ENCODE assay signal across 15 mouse cellular contexts in the genomic region with DNA sequence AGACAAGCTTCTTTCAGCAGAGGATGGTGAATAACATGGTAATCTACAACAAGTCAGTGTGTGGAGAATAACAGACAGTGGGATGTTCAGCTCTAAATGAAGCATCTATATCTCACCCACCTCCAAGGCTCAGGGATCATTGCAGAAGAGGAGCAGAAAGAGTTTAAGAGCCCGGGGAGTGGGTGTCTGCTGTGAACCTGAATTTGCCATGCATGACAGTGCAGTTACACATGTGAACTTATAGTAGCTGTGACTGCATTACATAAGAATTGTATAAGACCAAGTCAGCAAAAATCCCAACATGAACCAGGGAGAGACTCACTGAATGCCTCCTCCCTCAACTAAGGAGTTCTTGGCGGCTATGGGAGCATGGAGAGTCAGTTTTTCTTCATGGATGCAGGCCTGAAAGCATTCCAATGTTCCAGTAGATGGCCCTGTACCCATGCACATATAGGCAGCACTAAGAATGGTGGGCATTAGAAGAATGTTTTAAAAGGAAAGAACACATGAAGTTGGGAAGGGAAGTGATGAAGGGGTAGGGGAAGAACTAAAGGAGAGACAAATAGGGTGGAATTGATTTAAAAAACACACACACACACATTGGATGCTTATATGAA.
DNase-seq lines count a peak whose midpoint lies in the region; ATAC-seq and TF ChIP-seq lines count a peak whose summit lies in the region.
"Had no signal": no experiment of that assay in that cellular context is flagged by ENCODE, and none has a peak within 500 bp of the region (broad histone marks: within the 10 kb centered on the region; RNA-seq: fewer than 3 reads in every experiment).

No protein-coding gene starts in this region.

- H3K27ac ChIP-seq in hindbrain, embryonic 13.5 days = peak overlapping the region; percentile 65; the same call in 1 of the 2 replicates
- no peak overlapping the region for H3K27ac ChIP-seq in hindbrain, embryonic 14.5 days
- H3K27ac ChIP-seq in left cerebral cortex, adult 2 months = peak overlapping the region; percentile 72
- H3K27ac ChIP-seq: embryonic facial prominence, embryonic 13.5 days; limb, embryonic 12.5 days; liver, embryonic 12.5 days had no signal

- TF ChIP-seq POLR2A in brain, embryonic 14.5 days (IDR thresholded peaks at IDR 0.05; ENCODE audit: borderline replicate concordance, extremely low read depth, insufficient read depth, insufficient read length, poor library complexity, severe bottlenecking) = no peak

- TF ChIP-seq CTCF in left cerebral cortex, adult 2 months (IDR thresholded peaks at IDR 0.05) = peak; percentile 8; the same call in 1 of the 2 replicates
- peak; percentile 14 for TF ChIP-seq CTCF in Patski (IDR thresholded peaks at IDR 0.05)
- TF ChIP-seq CTCF in brain, embryonic 14.5 days (IDR thresholded peaks at IDR 0.05; ENCODE audit: borderline replicate concordance, extremely low read depth, insufficient read depth, insufficient read length) = peak; percentile 35; the same call in 1 of the 2 replicates

- in situ Hi-C loops in Patski (cut with MboI; ENCODE audit: low pct_unique_long_range_greater_than_20kb) = no loop called here

- H3K4me1 ChIP-seq in hindbrain, embryonic 13.5 days (replicated peaks) = peaks cover 35% of the 10 kb centered on the region
- peaks cover 30% of the 10 kb centered on the region for H3K4me1 ChIP-seq in hindbrain, embryonic 14.5 days (replicated peaks; ENCODE audit: control insufficient read depth, insufficient read depth, low read length)
- H3K4me1 ChIP-seq: liver, embryonic 12.5 days had no signal

- no peak overlapping the region for H3K9ac ChIP-seq in hindbrain, embryonic 13.5 days
- H3K9ac ChIP-seq in hindbrain, embryonic 14.5 days = no peak overlapping the region
- H3K9ac ChIP-seq: embryonic facial prominence, embryonic 13.5 days; limb, embryonic 12.5 days; liver, embryonic 12.5 days had no signal

- CTCF ChIA-PET in Patski (lab: Charles Lee) = no interaction called here

- DNase-seq in hindbrain, embryonic 14.5 days (ENCODE audit: low spot score) = no peak
- DNase-seq in left cerebral cortex, adult 2 months (ENCODE audit: extremely low spot score in 1 of 2, low spot score in 2 of 2) = peak in 1 of 2 experiments; percentile 4
- no peak for DNase-seq in left cerebral cortex, postnatal 4 days
- DNase-seq in Patski (ENCODE audit: low read depth, low spot score) = no peak
- peak; percentile 59 for DNase-seq in brain, embryonic 14.5 days (ENCODE audit: low read depth)
- DNase-seq: gastrocnemius, postnatal 14 days; kidney, adult 2 months; kidney, postnatal 25 days; lung, adult 2 months; thymus, postnatal 25 days had no signal

- 79% methylated on average over 2 of the region's 2 CpGs for WGBS in hindbrain, embryonic 13.5 days
- WGBS in hindbrain, embryonic 14.5 days = 69% methylated on average over 2 of the region's 2 CpGs

- H3K9me3 ChIP-seq in hindbrain, embryonic 13.5 days = no peaks in the 10 kb centered on the region
- H3K9me3 ChIP-seq in hindbrain, embryonic 14.5 days (ENCODE audit: control insufficient read depth, low read length) = no peaks in the 10 kb centered on the region
- H3K9me3 ChIP-seq: embryonic facial prominence, embryonic 13.5 days; limb, embryonic 12.5 days; liver, embryonic 12.5 days had no signal

- intact Hi-C loops in left cerebral cortex, adult 2 months (cut with DNase I) = no loop called here
- intact Hi-C loops in left cerebral cortex, postnatal 4 days (cut with DNase I) = no loop called here

- POLR2A ChIA-PET in Patski (lab: Charles Lee) = no interaction called here

- no peak overlapping the region for H3K4me3 ChIP-seq in hindbrain, embryonic 13.5 days
- H3K4me3 ChIP-seq in hindbrain, embryonic 14.5 days (replicated peaks; ENCODE audit: low read length) = no peak overlapping the region
- no peak overlapping the region for H3K4me3 ChIP-seq in left cerebral cortex, adult 2 months
- H3K4me3 ChIP-seq: embryonic facial prominence, embryonic 13.5 days; limb, embryonic 12.5 days; liver, embryonic 12.5 days had no signal

- no peaks in the 10 kb centered on the region for H3K27me3 ChIP-seq in hindbrain, embryonic 13.5 days
- H3K27me3 ChIP-seq in hindbrain, embryonic 14.5 days (ENCODE audit: control insufficient read depth, insufficient read depth, low read length) = no peaks in the 10 kb centered on the region
- peaks cover 32% of the 10 kb centered on the region for H3K27me3 ChIP-seq in Patski

- no peak overlapping the region for H3K4me2 ChIP-seq in hindbrain, embryonic 13.5 days
- no peak overlapping the region for H3K4me2 ChIP-seq in hindbrain, embryonic 14.5 days (replicated peaks)
- H3K4me2 ChIP-seq: embryonic facial prominence, embryonic 13.5 days; limb, embryonic 12.5 days; liver, embryonic 12.5 days had no signal

- H3K36me3 ChIP-seq in hindbrain, embryonic 13.5 days = no peaks in the 10 kb centered on the region
- no peaks in the 10 kb centered on the region for H3K36me3 ChIP-seq in hindbrain, embryonic 14.5 days (replicated peaks; ENCODE audit: control insufficient read depth, insufficient read depth)
- H3K36me3 ChIP-seq: embryonic facial prominence, embryonic 13.5 days; limb, embryonic 12.5 days; liver, embryonic 12.5 days had no signal

- no peak for ATAC-seq in hindbrain, embryonic 13.5 days (ENCODE audit: low FRiP score)
- no peak for ATAC-seq in hindbrain, embryonic 14.5 days (ENCODE audit: low FRiP score)
- no peak for ATAC-seq in Patski
- ATAC-seq in granulocyte monocyte progenitor cell, adult 5-6 weeks (replicated peaks; ENCODE audit: poor library complexity, severe bottlenecking) = no peak
- ATAC-seq: liver, embryonic 12.5 days had no signal
